Mouse (Mus musculus): ENCODE data around the gene Avl9.

The Avl9 gene

DNA sequence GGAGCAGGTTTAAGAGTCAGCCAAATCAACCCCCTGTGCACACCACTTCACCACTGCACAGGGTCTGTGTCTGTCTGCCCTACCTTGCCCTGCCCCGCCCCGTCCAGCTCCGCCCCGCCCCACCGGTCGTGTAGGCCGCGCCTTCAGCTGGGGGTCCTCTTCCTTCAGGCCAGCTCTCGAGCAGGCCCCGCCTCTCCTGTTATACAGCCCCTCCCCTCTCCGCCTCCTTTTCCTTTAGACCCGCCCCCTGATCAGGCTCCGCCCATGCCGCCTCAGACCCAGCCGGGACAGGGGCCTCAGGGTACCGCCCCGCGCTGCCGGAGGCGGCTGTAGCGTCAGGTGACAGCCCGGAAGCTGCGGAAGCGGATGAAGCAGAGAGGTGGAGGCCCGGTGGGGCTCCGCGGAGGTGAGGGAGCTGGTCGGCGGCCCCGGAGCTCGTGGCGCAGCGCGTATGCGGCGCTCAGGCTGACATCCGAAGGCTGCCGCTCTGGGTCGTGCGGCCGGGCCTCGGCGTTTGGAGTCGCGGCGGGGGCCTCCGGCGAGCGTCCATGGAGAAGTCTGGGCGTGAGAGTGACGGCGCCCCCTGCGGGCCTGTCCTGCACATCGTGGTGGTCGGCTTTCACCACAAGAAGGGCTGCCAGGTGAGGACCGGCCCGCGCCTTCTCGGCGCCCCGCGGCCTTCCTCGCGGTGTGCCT, at the start of gene Avl9:
Avl9 (plus strand) TSS at position 326 of the 696 bp plus-strand sequence.
- in situ Hi-C loops (cut with MboI; ENCODE audit: low pct_unique_long_range_greater_than_20kb in 1 of 2, low sequenced_read_pairs in 2 of 2, unreplicated experiment in 1 of 2): no loop called here

DNA sequence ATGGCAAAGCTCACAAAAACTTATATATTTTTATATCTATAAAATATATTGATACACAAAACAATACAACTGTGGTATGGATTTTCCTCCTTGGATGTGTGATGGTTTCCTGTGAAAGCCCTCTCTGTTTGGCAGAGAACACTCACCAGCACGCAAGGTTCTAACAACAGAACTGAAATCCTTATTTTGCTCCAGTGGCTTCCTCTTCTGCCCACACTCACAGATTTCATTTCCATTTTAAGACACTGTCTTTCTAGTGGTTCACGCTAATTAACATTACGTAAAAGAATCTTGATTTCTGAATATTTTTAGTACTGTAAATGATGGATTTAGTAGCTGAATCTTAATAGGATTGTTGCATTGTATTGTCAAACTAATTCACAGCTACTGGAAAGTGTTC, 26.5 kb upstream of the Avl9 start:
- in situ Hi-C loops (cut with MboI; ENCODE audit: low pct_unique_long_range_greater_than_20kb in 1 of 2, low sequenced_read_pairs in 2 of 2, unreplicated experiment in 1 of 2): loop anchor here in 1 of 2 experiments (25.0 kb wide), 1 partner anchor 201 kb away; no protein-coding TSS in a partner anchor

DNA sequence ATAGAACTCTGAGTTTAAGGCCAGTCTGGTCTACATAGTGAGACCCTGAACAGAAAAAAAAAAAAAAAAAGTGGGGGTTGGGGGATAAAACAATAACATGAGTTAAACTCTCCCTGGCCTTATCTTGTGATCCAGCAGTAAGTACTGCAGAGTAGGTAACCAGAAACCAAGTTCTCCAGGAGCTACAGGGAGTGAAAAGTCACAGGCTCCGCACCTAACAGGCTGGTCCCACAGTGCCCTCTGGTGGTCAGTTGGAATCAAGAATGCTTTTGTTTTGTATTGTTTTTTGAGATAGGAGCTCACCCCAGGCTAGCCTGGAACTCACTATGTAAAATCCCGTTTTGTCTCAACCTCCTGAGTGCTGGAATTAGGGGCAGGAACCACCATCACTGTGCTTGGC, 23.5 kb upstream of the Avl9 start:
- in situ Hi-C loops (cut with MboI; ENCODE audit: low pct_unique_long_range_greater_than_20kb in 1 of 2, low sequenced_read_pairs in 2 of 2, unreplicated experiment in 1 of 2): loop anchor here in 1 of 2 experiments (25.0 kb wide), 1 partner anchor 204 kb away; no protein-coding TSS in a partner anchor

DNA sequence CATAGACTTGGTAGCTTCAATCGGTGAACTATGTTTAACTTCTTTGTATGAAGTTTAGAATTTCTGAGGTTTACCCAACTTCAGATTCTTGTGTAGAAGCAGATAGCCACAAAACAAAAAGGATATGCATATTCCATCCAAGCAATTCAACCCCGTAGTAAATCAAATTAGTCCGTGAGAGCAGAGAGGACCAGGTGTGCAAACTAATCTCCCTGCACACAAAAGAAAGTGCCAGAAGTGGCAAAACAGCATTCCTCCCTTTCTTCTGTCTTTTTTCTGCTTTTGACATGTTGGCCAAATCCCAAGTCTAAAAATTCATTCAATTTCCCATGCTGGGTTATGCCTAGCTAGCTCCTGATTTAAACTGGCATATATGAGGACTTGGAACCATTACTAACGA, 22.3 kb upstream of the Avl9 start:
- in situ Hi-C loops (cut with MboI; ENCODE audit: low pct_unique_long_range_greater_than_20kb in 1 of 2, low sequenced_read_pairs in 2 of 2, unreplicated experiment in 1 of 2): loop anchor here in 1 of 2 experiments (25.0 kb wide), 1 partner anchor 205 kb away; no protein-coding TSS in a partner anchor

DNA sequence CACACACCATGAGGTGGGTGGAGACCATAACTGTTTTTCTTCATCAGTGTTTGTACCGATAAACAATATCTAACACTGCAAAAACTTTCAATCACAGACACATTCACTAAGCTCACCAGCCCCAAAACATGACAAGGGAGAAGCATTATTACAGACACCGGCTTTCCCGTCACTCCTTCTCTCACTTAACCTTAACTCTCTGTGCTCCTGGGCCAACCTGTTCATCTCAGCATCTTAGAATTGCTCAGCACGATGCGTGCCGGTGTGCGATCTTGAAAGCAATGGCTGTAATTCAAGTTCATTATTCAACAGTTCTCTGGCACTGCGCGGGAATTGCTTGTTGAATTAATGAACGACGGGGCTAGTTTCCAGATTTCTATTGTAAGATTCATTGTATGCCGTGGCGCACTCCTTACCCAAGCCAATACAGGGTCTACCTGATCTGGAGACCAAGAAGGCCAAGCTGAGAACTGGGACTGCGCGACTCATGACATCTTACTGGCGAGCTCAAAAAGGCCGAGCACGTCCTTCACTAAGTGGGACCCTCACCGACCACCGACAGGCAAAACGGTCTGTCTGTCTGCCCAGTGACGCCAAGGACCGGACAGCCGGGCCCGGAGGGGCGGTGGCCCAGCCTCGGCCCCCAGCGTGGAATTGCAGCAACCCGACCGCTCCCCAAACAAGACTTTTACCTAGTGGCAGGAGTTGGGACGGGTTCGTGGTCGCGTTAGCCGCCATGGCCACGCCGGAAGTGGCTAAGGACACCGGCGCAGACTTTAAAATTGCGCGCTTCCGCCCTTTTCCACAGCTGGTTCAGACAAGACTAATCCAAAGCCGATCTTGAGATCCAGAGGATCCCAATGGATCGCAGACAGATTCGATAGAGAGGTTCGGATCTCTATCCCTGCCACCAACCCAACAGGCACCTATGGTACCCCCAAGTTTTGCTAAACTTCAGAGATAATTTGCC, 10.5 kb upstream of the Avl9 start, which contains the start of gene Lsm5:
Lsm5 (minus strand) TSS at position 780 of the 970 bp plus-strand sequence.
- in situ Hi-C loops (cut with MboI; ENCODE audit: low pct_unique_long_range_greater_than_20kb in 1 of 2, low sequenced_read_pairs in 2 of 2, unreplicated experiment in 1 of 2): no loop called here

DNA sequence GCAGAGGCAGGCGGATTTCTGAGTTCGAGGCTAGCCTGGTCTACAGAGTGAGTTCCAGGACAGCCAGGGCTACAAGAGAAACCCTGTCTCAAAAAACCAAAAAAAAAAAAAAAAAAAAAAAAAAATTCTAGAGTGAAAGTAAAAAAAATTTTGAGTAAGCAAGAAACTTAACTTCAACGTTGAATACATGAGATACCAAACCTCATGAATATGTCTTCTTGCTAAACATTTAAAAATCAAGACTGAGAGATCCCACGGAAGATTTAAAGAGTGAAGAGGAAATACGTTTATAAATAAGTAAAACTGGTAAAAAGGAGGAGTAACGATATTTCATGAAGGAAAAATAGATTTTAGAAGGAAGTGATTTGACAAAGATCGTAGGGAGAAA, 519 bp upstream of the Avl9 start:
- in situ Hi-C loops (cut with MboI; ENCODE audit: low pct_unique_long_range_greater_than_20kb in 1 of 2, low sequenced_read_pairs in 2 of 2, unreplicated experiment in 1 of 2): no loop called here

DNA sequence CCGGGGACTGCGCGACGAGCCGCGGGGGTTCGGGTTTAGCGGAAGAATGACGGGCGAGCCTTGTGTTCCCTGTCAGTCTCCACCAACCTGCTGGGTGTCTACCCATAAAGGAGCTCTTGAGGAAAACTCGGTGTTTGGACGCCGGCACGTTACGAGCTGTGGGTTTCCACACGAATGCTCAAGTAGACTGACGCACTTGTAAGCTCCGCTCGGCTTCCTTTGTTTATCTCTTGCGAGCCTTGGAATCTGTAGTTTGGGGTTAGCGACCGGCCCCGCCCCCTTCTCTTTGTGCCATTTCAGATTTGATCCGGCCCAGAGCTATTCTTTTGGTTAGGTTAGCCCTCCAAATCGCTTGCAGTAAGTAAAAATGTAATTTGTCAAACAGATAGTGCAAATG, 569 bp downstream of the Avl9 start:
- in situ Hi-C loops (cut with MboI; ENCODE audit: low pct_unique_long_range_greater_than_20kb in 1 of 2, low sequenced_read_pairs in 2 of 2, unreplicated experiment in 1 of 2): no loop called here

DNA sequence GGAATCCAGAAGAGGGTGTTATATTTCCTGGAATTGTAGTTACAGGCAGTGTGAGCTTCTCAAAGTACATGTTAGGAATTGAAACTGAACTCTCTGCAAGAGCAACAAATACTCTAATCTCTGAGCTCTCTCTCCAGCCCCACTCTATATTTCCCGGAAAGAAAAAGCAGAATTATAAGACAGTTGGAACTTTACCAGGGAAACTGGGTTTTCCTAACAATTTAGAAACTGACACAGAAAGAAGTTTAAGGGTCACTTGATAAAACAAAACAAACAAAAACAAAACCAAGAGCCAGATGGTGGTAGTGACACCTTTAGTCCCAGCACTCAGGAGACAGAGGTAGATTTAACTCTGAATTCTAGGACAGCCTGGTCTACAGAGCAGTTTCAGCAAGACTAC, 4.4 kb downstream of the Avl9 start:
- in situ Hi-C loops (cut with MboI; ENCODE audit: low pct_unique_long_range_greater_than_20kb in 1 of 2, low sequenced_read_pairs in 2 of 2, unreplicated experiment in 1 of 2): no loop called here

DNA sequence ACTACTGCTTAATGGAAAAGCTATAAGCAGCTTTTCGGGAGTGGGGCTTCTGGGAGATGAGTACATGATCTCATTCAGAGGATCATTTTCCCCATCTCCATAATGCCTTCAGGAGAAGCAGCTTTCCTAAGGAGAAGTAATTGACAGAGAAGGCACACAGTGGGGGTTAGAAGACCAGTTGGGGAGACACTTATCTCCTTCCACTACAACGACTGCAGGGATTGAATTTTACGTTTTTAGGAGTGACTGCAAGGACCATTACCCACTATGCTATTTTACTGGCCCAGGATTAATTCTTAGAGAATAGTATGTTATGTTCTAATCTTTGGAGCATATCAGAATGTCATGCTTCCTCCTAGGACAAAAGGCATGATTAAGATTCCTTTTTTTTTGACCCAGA, 6.2 kb downstream of the Avl9 start:
- in situ Hi-C loops (cut with MboI; ENCODE audit: low pct_unique_long_range_greater_than_20kb in 1 of 2, low sequenced_read_pairs in 2 of 2, unreplicated experiment in 1 of 2): no loop called here

DNA sequence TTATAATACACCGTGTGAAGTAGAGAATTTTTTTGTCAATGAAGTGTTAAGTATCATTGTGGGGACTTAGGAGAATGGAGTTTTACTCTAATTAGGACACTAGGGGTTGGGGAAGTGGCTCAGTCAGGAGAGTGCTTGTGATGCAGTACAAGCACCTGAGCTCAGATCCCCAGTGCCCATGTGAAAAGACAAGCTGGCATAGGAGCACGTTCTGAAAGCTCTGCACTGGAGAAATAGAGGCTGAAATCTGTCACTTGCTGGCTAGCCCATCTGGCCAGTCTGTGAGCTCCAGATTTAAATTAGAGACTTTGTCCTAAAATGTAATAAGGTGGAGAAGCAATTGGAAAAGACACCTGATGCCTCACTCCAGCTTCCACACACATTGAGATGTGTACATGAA, 17.8 kb downstream of the Avl9 start:
- in situ Hi-C loops (cut with MboI; ENCODE audit: low pct_unique_long_range_greater_than_20kb in 1 of 2, low sequenced_read_pairs in 2 of 2, unreplicated experiment in 1 of 2): no loop called here

DNA sequence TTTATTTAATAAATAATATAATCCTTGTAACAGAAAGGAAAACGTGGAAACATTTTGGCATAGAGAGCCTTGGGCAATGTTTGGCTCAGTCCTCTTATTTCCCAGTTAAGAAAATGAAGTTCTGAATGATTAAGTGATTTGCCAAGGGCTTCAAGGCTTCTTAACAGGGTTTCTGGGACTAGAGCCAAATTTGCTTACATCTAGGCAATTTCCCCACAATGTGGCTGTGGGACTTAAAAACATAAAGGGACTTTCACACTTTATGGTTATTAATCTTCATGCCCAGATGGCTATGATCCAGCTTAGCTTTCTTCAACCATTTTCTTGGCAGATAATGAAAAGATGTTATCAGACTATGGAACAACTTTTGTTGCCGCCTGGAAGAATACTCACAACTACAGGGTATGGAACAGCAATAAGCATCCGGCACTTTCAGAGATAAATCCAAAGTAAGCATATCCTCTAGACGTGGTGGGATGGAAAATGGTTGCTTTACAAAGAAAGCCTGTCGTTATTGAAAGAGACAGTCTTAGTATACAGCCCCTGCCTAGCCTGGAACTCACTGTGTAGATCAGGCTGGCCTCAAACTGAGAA, 31.3 kb downstream of the Avl9 start:
- in situ Hi-C loops (cut with MboI; ENCODE audit: low pct_unique_long_range_greater_than_20kb in 1 of 2, low sequenced_read_pairs in 2 of 2, unreplicated experiment in 1 of 2): no loop called here

DNA sequence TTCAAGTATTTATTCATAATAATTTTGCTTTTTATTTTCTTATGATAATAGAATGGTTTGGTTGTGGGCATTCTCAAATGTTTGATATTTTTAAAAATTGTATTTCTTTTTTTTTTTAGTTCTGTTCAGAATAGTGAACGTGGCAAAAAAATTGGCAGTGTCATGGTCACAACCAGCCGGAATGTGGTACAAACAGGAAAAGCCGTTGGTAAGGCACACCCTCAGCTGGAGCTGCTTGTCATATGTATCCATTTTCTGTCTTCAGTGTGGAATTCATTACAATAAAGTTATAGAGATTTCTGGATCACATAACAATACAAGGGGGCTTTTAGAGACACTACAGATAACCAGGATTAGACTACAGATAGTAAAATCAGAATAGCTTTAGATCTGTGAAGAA, 39.0 kb downstream of the Avl9 start:
- in situ Hi-C loops (cut with MboI; ENCODE audit: low pct_unique_long_range_greater_than_20kb in 1 of 2, low sequenced_read_pairs in 2 of 2, unreplicated experiment in 1 of 2): no loop called here

DNA sequence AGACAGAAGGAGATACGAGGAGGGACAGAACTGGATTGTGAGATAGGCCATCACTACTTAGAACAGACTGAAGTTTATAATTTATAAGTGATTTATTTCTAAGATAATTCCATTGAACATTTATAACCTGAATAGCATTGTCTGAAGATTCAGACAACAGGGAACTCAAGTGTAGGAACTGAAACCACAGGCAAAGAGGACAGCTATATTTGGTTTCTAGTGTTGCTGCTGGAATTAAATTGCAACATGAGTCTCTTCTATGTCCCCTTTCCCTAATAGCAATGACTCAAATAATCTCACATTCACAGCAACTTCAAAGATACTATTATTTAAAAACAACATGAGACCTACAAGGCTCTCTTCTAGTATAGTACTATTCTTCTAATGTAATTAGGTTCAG, 41.4 kb downstream of the Avl9 start:
- in situ Hi-C loops (cut with MboI; ENCODE audit: low pct_unique_long_range_greater_than_20kb in 1 of 2, low sequenced_read_pairs in 2 of 2, unreplicated experiment in 1 of 2): no loop called here

DNA sequence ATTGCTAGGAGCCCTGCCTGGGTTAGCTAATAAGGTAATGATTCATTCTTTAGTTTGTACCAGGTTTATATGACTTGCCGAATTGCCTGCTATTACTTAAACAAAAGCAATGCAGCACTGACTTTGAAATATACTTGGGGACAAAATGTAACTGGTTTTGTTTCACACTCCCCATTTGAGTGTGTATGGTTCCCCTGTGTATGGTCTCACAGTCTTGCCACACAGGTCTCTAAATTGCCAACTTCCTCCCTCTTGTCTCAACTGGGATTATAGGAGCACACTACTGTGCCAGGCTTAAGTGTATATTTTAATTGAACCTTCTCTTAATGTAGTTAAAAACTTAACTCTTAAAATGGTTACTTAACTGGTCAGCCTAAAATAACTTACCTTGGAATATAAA, 44.6 kb downstream of the Avl9 start:
- in situ Hi-C loops (cut with MboI; ENCODE audit: low pct_unique_long_range_greater_than_20kb in 1 of 2, low sequenced_read_pairs in 2 of 2, unreplicated experiment in 1 of 2): no loop called here

DNA sequence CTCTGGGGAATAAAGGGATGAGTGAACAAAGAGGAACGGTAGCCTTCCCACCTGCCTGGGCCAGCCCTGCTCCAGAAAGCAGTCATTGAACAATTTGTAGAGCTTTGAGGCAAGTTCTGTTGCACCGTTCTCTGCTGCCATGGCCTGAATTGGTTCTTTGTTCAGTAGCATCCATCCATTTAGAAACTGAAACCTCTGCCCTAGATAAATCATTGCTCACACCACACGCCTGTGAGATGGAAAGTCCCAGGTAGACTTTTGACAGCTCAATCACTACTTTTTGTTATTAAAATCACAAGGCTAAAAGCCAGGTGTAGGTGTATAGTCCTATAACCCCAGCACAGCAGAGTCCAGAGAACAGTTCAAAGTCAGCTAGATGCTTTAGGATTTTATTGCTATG, 50.6 kb downstream of the Avl9 start:
- in situ Hi-C loops (cut with MboI; ENCODE audit: low pct_unique_long_range_greater_than_20kb in 1 of 2, low sequenced_read_pairs in 2 of 2, unreplicated experiment in 1 of 2): no loop called here

DNA sequence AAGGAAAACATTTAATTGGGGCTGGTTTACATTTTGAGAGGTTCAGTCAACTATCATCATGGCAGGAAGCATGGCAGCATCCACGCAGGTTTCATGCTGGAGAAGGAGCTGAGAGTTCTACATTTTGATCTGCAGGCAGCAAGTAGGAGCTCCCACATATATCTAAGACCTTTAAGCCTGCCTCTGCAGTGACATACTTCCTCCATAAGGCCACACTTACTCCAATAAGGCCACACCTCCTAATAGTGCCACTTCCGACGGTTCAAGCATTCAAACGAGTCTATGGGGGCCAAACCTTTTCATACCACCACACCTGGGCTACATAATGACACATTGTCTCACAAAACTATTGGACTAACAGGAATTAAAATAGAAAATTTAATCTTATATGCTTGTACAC, 51.0 kb downstream of the Avl9 start:
- in situ Hi-C loops (cut with MboI; ENCODE audit: low pct_unique_long_range_greater_than_20kb in 1 of 2, low sequenced_read_pairs in 2 of 2, unreplicated experiment in 1 of 2): no loop called here

DNA sequence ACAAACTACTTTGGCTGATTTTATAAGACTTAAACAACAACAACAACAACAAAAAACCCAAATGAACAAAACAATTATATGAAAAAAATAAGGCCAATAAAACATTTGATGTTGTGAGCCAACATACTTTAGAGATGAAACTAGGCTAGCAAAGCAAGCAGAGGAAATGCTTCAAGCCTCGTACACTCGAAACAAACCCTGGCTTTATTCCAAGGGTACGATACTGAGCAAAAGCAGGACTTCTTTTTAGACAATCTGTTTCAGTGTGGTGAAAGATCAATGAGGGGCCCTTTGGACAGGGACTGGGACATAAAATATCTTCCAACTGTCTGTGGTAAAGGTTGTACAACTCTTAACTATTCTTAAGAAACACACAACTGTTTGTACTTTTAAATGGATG, 61.1 kb downstream of the Avl9 start:
- in situ Hi-C loops (cut with MboI; ENCODE audit: low pct_unique_long_range_greater_than_20kb in 1 of 2, low sequenced_read_pairs in 2 of 2, unreplicated experiment in 1 of 2): no loop called here

DNA sequence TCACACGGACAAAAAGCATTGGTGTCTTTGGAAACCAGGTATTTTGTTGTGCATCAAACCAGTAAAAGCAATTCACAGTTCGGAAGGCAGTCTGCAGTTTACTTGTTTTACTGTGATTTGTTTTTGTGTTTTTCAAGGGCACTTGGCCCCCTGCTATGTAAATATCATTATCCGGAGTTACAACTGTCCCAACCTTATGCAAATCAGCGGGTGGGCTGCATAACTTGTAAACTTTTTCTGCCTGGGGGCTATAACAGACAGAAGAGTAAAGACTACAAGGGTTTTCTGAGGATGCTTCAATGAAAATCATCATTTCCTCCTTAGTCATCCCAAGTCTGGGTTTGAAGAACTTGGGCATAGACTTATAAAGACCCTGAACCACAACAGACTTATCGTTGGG, 64.9 kb downstream of the Avl9 start:
- in situ Hi-C loops (cut with MboI; ENCODE audit: low pct_unique_long_range_greater_than_20kb in 1 of 2, low sequenced_read_pairs in 2 of 2, unreplicated experiment in 1 of 2): no loop called here

DNA sequence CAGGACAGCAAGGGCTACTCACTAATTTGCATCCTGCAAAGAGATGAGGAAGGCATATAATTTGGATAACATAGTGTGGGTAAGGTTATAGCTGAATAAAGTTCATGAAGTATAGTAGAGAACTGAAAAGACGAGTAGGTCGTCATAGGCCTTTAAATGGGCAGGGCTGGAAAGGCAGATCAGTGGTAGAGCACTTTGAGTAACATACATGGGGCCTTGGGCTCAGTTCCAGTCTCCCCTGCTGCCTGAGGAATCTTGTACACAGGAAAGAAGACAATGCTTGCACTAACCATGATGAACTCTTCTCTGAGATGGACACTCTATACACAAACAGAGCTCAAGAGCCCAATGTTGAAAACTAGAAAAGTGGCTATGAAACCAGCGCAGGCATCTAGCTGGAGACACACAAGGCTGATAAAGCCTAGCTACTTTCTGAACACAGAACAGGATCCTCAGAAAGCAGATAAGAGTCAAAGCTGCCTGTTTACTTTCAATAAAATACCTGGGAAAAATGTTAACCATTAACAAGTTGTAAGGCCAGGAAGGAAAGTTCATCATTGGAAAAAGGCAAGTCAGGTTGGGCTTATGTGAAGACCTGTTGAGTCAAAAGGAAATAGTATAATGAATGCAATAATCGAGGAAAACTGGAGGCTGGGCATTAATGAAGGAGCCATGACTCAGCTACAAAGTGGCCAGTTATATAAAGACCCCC, 69.0 kb downstream of the Avl9 start:
- in situ Hi-C loops (cut with MboI; ENCODE audit: low pct_unique_long_range_greater_than_20kb in 1 of 2, low sequenced_read_pairs in 2 of 2, unreplicated experiment in 1 of 2): no loop called here

Data from mouse embryonic stem cell (cell line).